Mouse (Mus musculus): Measurements from ENCODE around the gene Mllt6. TPM values are rescaled to one million over a fixed set of nuclear protein-coding genes. Genes with fewer than 3 reads are reported as not detected.
A peak's percentile ranks its signal among the peaks of the same experiment; 100 is the strongest.

Mllt6 gene
- polyA plus RNA-seq, 1 experiment: 48.7 TPM

- H3K4me3 ChIP-seq (ENCODE audit: insufficient read depth, low read length): peak overlapping the region; percentile 98
- TF ChIP-seq POLR2A (IDR thresholded peaks at IDR 0.05; ENCODE audit: borderline replicate concordance, low read depth, low read length): no peak; the same call in 1 of the 2 replicates
- TF ChIP-seq CTCF (IDR thresholded peaks at IDR 0.05; ENCODE audit: low read depth, low read length): no peak
- peaks cover 34% of the 10 kb centered on the region for H3K4me1 ChIP-seq (ENCODE audit: control insufficient read depth, insufficient read depth, low read length)
- peak overlapping the region; percentile 100 for H3K27ac ChIP-seq (ENCODE audit: insufficient read depth, low read depth, low read length)
Measured at GRCm38 (mm10) chr11:97659267-97659989, 3.8 kb upstream of the Mllt6 start.

- TF ChIP-seq POLR2A (IDR thresholded peaks at IDR 0.05; ENCODE audit: borderline replicate concordance, low read depth, low read length): peak; percentile 47; the same call in 1 of the 2 replicates
- TF ChIP-seq CTCF (IDR thresholded peaks at IDR 0.05; ENCODE audit: low read depth, low read length): no peak
- Histone ChIP-seq H3K4me1 (ENCODE audit: control insufficient read depth, insufficient read depth, low read length) (peaks cover 35% of the 10 kb centered on the region), H3K4me3 (ENCODE audit: insufficient read depth, low read length) (peak overlapping the region; percentile 98), H3K27ac (ENCODE audit: insufficient read depth, low read depth, low read length) (peak overlapping the region; percentile 100)
Measured at GRCm38 (mm10) chr11:97659990-97660714, 3.1 kb upstream of the Mllt6 start.

- H3K4me3 ChIP-seq (ENCODE audit: insufficient read depth, low read length): peak overlapping the region; percentile 75
- peaks cover 32% of the 10 kb centered on the region for H3K4me1 ChIP-seq (ENCODE audit: control insufficient read depth, insufficient read depth, low read length)
- TF ChIP-seq POLR2A (IDR thresholded peaks at IDR 0.05; ENCODE audit: borderline replicate concordance, low read depth, low read length) (no peak), CTCF (IDR thresholded peaks at IDR 0.05; ENCODE audit: low read depth, low read length) (no peak)
- H3K27ac ChIP-seq (ENCODE audit: insufficient read depth, low read depth, low read length): peak overlapping the region; percentile 37
Measured at GRCm38 (mm10) chr11:97660734-97661647, 2.2 kb upstream of the Mllt6 start.

- peak overlapping the region; percentile 60; the same call in 1 of the 2 replicates for H3K27ac ChIP-seq (ENCODE audit: insufficient read depth, low read depth, low read length)
- peaks cover 27% of the 10 kb centered on the region for H3K4me1 ChIP-seq (ENCODE audit: control insufficient read depth, insufficient read depth, low read length)
- TF ChIP-seq POLR2A (IDR thresholded peaks at IDR 0.05; ENCODE audit: borderline replicate concordance, low read depth, low read length) (no peak), CTCF (IDR thresholded peaks at IDR 0.05; ENCODE audit: low read depth, low read length) (no peak)
Measured at GRCm38 (mm10) chr11:97661648-97662133, 1.5 kb upstream of the Mllt6 start.

DNA sequence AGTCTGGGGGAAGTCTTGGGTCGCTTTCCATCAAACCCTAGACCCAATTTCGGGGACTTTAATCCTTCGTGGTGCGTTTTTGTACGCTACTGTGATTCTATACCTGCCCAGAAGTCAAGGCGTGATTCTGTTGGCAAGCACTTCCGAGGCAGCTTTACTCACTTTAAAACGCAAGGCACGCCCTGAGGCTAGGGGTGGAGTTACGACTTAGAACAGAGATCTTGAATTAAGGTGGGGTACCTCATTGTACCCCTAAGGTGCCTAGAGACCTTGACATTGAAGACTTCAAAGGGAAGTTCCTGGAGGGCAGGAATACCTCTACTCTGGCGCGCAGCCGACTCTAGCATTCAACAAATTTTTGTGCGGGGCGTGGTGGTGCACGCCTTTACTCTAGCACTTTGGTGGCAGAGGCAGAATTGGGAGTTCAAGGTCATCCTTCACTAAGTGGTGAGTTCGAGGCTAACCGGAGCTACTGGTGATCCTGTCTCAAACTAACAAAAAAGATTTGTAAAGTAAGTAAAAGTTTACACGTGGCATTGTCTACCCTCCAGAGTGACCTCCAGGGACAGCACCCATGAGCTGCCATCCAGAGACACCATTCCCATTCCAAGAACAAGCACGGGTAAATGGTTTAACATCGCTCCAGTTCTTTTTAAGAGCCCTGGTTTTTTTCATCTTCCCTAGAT lies 864 bp upstream of the Mllt6 start:
- peak overlapping the region; percentile 60; the same call in 1 of the 2 replicates for H3K27ac ChIP-seq (ENCODE audit: insufficient read depth, low read depth, low read length)
- TF ChIP-seq CTCF (IDR thresholded peaks at IDR 0.05; ENCODE audit: low read depth, low read length): no peak
- TF ChIP-seq POLR2A (IDR thresholded peaks at IDR 0.05; ENCODE audit: borderline replicate concordance, low read depth, low read length): no peak
- peak overlapping the region; percentile 75 for H3K4me3 ChIP-seq (ENCODE audit: insufficient read depth, low read length)
- H3K4me1 ChIP-seq (ENCODE audit: control insufficient read depth, insufficient read depth, low read length): peaks cover 20% of the 10 kb centered on the region

More at GRCm38 (mm10) chr11:97661648-97662133, 1.5 kb upstream of the Mllt6 start:
- peak overlapping the region; percentile 75 for H3K4me3 ChIP-seq (ENCODE audit: insufficient read depth, low read length)

- no peak for TF ChIP-seq CTCF (IDR thresholded peaks at IDR 0.05; ENCODE audit: low read depth, low read length)
- Histone ChIP-seq H3K4me3 (ENCODE audit: insufficient read depth, low read length) (peak overlapping the region; percentile 75), H3K4me1 (ENCODE audit: control insufficient read depth, insufficient read depth, low read length) (peaks cover 15% of the 10 kb centered on the region), H3K27ac (ENCODE audit: insufficient read depth, low read depth, low read length) (0 out of 2 replicates have a peak overlapping the region, but pooled peaks have one; percentile 22)
Measured at GRCm38 (mm10) chr11:97663528-97664338, 519 bp downstream of the Mllt6 start.

- Histone ChIP-seq H3K27ac (ENCODE audit: insufficient read depth, low read depth, low read length) (no peak overlapping the region), H3K4me1 (ENCODE audit: control insufficient read depth, insufficient read depth, low read length) (peaks cover 15% of the 10 kb centered on the region), H3K4me3 (ENCODE audit: insufficient read depth, low read length) (peak overlapping the region; percentile 75)
- TF ChIP-seq POLR2A (IDR thresholded peaks at IDR 0.05; ENCODE audit: borderline replicate concordance, low read depth, low read length) (no peak), CTCF (IDR thresholded peaks at IDR 0.05; ENCODE audit: low read depth, low read length) (no peak)
Measured at GRCm38 (mm10) chr11:97664339-97664665, 1.1 kb downstream of the Mllt6 start.

DNA sequence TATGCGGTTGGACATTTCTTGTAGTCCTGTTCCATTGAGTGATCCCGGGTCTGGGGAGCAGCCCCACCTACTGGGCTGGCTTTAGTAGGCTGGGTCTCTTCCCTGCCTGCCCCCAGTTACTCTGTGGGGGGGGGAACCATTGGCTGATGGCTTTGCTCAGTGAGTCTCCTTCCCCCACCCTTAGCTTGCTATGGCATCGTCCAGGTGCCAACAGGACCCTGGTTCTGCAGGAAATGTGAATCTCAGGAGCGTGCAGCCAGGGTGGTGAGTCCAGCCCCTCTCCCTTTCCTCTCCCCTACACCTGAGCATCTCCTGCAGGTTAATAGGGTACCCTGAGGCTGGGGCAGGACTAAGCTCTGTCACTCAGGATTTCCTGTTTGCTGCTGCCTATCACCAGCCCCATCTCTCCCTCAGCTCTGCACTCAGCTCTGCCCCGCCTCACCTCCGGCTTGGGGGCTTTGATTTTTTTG lies 1.6 kb downstream of the Mllt6 start:
- H3K4me3 ChIP-seq (ENCODE audit: insufficient read depth, low read length): peak overlapping the region; percentile 75
- H3K4me1 ChIP-seq (ENCODE audit: control insufficient read depth, insufficient read depth, low read length): peaks cover 15% of the 10 kb centered on the region
- no peak overlapping the region for H3K27ac ChIP-seq (ENCODE audit: insufficient read depth, low read depth, low read length)
- TF ChIP-seq CTCF (IDR thresholded peaks at IDR 0.05; ENCODE audit: low read depth, low read length) (no peak), POLR2A (IDR thresholded peaks at IDR 0.05; ENCODE audit: borderline replicate concordance, low read depth, low read length) (no peak)
